ENCODE assay signal across 8 mouse cellular contexts in genomic region chr12:4843741-4844140, GRCm38 (mm10). TPM values are rescaled to one million over a fixed set of nuclear protein-coding genes. Genes with fewer than 3 reads are reported as not detected.
DNase-seq lines count a peak whose midpoint lies in the region; ATAC-seq and TF ChIP-seq lines count a peak whose summit lies in the region.

No protein-coding gene starts in this region.

- under 1% methylated on average over 12 of the region's 12 CpGs for WGBS in heart, embryonic 16.5 days
- WGBS in stomach, embryonic 16.5 days: under 1% methylated on average over 12 of the region's 12 CpGs

- H3K36me3 ChIP-seq in ES-E14 (ENCODE audit: control insufficient read depth, insufficient read depth, low read length, poor library complexity, severe bottlenecking): peaks cover 2% of the 10 kb centered on the region; the same call in 1 of the 2 replicates
- H3K36me3 ChIP-seq in heart, embryonic 16.5 days (ENCODE audit: control insufficient read depth, insufficient read depth): no peaks in the 10 kb centered on the region
- no peaks in the 10 kb centered on the region for H3K36me3 ChIP-seq in stomach, embryonic 16.5 days (ENCODE audit: control insufficient read depth, insufficient read depth, low read length)

- peak overlapping the region; percentile 86 for H3K9ac ChIP-seq in ES-E14 (ENCODE audit: insufficient read depth, low read depth, low read length, poor library complexity, severe bottlenecking)
- peak overlapping the region; percentile 84 for H3K9ac ChIP-seq in heart, embryonic 16.5 days (ENCODE audit: low read length)
- peak overlapping the region; percentile 67 for H3K9ac ChIP-seq in stomach, embryonic 16.5 days (ENCODE audit: low read length)

- H3K9me3 ChIP-seq in ES-E14 (ENCODE audit: control insufficient read depth, insufficient read depth, low read depth, low read length): no peaks in the 10 kb centered on the region
- no peaks in the 10 kb centered on the region for H3K9me3 ChIP-seq in heart, embryonic 16.5 days (replicated peaks; ENCODE audit: control insufficient read depth, low read length)
- H3K9me3 ChIP-seq in stomach, embryonic 16.5 days (replicated peaks; ENCODE audit: control insufficient read depth, low read length): no peaks in the 10 kb centered on the region

- no peak overlapping the region for H3K27ac ChIP-seq in ES-E14 (ENCODE audit: insufficient read depth, low read depth, low read length, poor library complexity, severe bottlenecking)
- peak overlapping the region; percentile 89 for H3K27ac ChIP-seq in heart, embryonic 16.5 days (ENCODE audit: low read length)
- H3K27ac ChIP-seq in stomach, embryonic 16.5 days (ENCODE audit: low read length): no peak overlapping the region

- DNase-seq in A20 (ENCODE audit: low read depth, low spot score) (peak; percentile 84), ES-E14 (ENCODE audit: low read depth, low spot score) (no peak)
- DNase-seq in embryo, embryonic 10 days (ENCODE audit: low spot score): peak; percentile 76
- DNase-seq in kidney, postnatal 4 days: peak; percentile 50 to 68
- no peak for DNase-seq in frontal cortex, postnatal 25 days (ENCODE audit: low spot score in 2 of 2)

- H3K4me3 ChIP-seq in ES-E14 (ENCODE audit: insufficient read depth in 1 of 2, low read depth in 1 of 2, low read length in 2 of 2, poor library complexity in 1 of 2, severe bottlenecking in 1 of 2): peak overlapping the region; percentile 93 to 97
- peak overlapping the region; percentile 91 for H3K4me3 ChIP-seq in heart, embryonic 16.5 days (ENCODE audit: low read length)
- H3K4me3 ChIP-seq in stomach, embryonic 16.5 days (replicated peaks; ENCODE audit: low read length): peak overlapping the region; percentile 67

- peak; percentile 59 for ATAC-seq in heart, embryonic 16.5 days (replicated peaks; ENCODE audit: extremely low read depth, insufficient read depth, low FRiP score)
- peak; percentile 32; the same call in 1 of the 2 replicates for ATAC-seq in megakaryocyte-erythroid progenitor cell, adult 5-6 weeks (replicated peaks; ENCODE audit: low FRiP score, low TSS enrichment, poor library complexity, severe bottlenecking)
- peak; percentile 66; the same call in 1 of the 2 replicates for ATAC-seq in stomach, embryonic 16.5 days (ENCODE audit: insufficient read depth, low FRiP score)

- peak overlapping the region; percentile 88 for H3K4me2 ChIP-seq in heart, embryonic 16.5 days (ENCODE audit: low read depth, low read length)
- H3K4me2 ChIP-seq in stomach, embryonic 16.5 days (ENCODE audit: low read depth, low read length): peak overlapping the region; percentile 83

- in situ Hi-C loops in ES-E14 (cut with MboI; ENCODE audit: low sequenced_read_pairs in 2 of 2, unreplicated experiment in 2 of 2): no loop called here

- peaks cover 6% of the 10 kb centered on the region in 2 experiments; a peak in 2 of 4 replicates for H3K4me1 ChIP-seq in ES-E14 (ENCODE audit: control insufficient read depth in 2 of 2, insufficient read depth in 2 of 2, low read length in 2 of 2, poor library complexity in 1 of 2)
- H3K4me1 ChIP-seq in heart, embryonic 16.5 days (ENCODE audit: control insufficient read depth, insufficient read depth, low read length): peaks cover 16% of the 10 kb centered on the region
- H3K4me1 ChIP-seq in stomach, embryonic 16.5 days (ENCODE audit: control insufficient read depth, insufficient read depth, low read length): peaks cover 8% of the 10 kb centered on the region

- no peaks in the 10 kb centered on the region; the same call in 1 of the 2 replicates for H3K27me3 ChIP-seq in heart, embryonic 16.5 days (ENCODE audit: control insufficient read depth, insufficient read depth, low read length)
- H3K27me3 ChIP-seq in stomach, embryonic 16.5 days (ENCODE audit: control insufficient read depth, insufficient read depth, low read length): no peaks in the 10 kb centered on the region

TF ChIP-seq in ES-E14, 5 proteins besides CTCF, POLR2A, EP300 and RAD21:
- TF ChIP-seq ZNF384 (IDR thresholded peaks at IDR 0.05; ENCODE audit: low read depth, low read length) (no peak), MAFK (IDR thresholded peaks at IDR 0.05; ENCODE audit: insufficient read depth, low read depth, low read length) (no peak), CHD2 (IDR thresholded peaks at IDR 0.05; ENCODE audit: low read depth, low read length) (no peak)

RNA-seq across cellular contexts. Expression of gene Wdcp, which starts 0.6 kb away (rescaled TPM):
- total RNA-seq in ES-E14 (2012; rRNA removed): 17.1 and 19.5 TPM in 2 replicates
- 14.1 and 15.0 TPM in 2 replicates for polyA plus RNA-seq in heart, embryonic 16.5 days (2015; fragmentation: Nextera tagmentation; extraction: Ambion mirVana)
- total RNA-seq in megakaryocyte-erythroid progenitor cell, adult 5-6 weeks (2014; fragmentation: Nextera tagmentation): 20.3 and 27.5 TPM in 2 replicates
- 5.0 and 9.5 TPM in 2 replicates for total RNA-seq in megakaryocyte-erythroid progenitor cell, adult 5-6 weeks (2017)
- polyA plus RNA-seq in stomach, embryonic 16.5 days (2015; fragmentation: Nextera tagmentation; extraction: Ambion mirVana): 11.7 and 14.4 TPM in 2 replicates

RNA-seq across cellular contexts. Expression of gene Fkbp1b, which starts 2.4 kb away (rescaled TPM):
- total RNA-seq in ES-E14 (2012; rRNA removed): 4.1 and 5.7 TPM in 2 replicates
- polyA plus RNA-seq in heart, embryonic 16.5 days (2015; fragmentation: Nextera tagmentation; extraction: Ambion mirVana): 8.7 and 13.2 TPM in 2 replicates
- total RNA-seq in megakaryocyte-erythroid progenitor cell, adult 5-6 weeks (2014; fragmentation: Nextera tagmentation): not detected in 2 replicates
- 1.6 and 12.2 TPM in 2 replicates for total RNA-seq in megakaryocyte-erythroid progenitor cell, adult 5-6 weeks (2017)
- polyA plus RNA-seq in stomach, embryonic 16.5 days (2015; fragmentation: Nextera tagmentation; extraction: Ambion mirVana): 7.1 and 7.5 TPM in 2 replicates

RNA-seq across cellular contexts. Expression of gene Sf3b6, which starts 26.4 kb away (rescaled TPM):
- 79.9 and 119 TPM in 2 replicates for total RNA-seq in ES-E14 (2012; rRNA removed)
- 95.7 and 147 TPM in 2 replicates for polyA plus RNA-seq in heart, embryonic 16.5 days (2015; fragmentation: Nextera tagmentation; extraction: Ambion mirVana)
- 172 and 266 TPM in 2 replicates for total RNA-seq in megakaryocyte-erythroid progenitor cell, adult 5-6 weeks (2014; fragmentation: Nextera tagmentation)
- 189 and 198 TPM in 2 replicates for total RNA-seq in megakaryocyte-erythroid progenitor cell, adult 5-6 weeks (2017)
- polyA plus RNA-seq in stomach, embryonic 16.5 days (2015; fragmentation: Nextera tagmentation; extraction: Ambion mirVana): 187 and 190 TPM in 2 replicates

RNA-seq across cellular contexts. Expression of gene Mfsd2b, which starts 30.4 kb away (rescaled TPM):
- 2.4 and 3.2 TPM in 2 replicates for total RNA-seq in ES-E14 (2012; rRNA removed)
- polyA plus RNA-seq in heart, embryonic 16.5 days (2015; fragmentation: Nextera tagmentation; extraction: Ambion mirVana): 0.76 and 1.1 TPM in 2 replicates
- 225 and 274 TPM in 2 replicates for total RNA-seq in megakaryocyte-erythroid progenitor cell, adult 5-6 weeks (2014; fragmentation: Nextera tagmentation)
- total RNA-seq in megakaryocyte-erythroid progenitor cell, adult 5-6 weeks (2017): 116 and 136 TPM in 2 replicates
- polyA plus RNA-seq in stomach, embryonic 16.5 days (2015; fragmentation: Nextera tagmentation; extraction: Ambion mirVana): 3.3 and 3.4 TPM in 2 replicates

Comparison
In these comparisons a context has a peak if more than half of its experiments do, and no peak if none do; other contexts are left out.
1. DNase-seq: peak in A20 (single experiment), embryo, embryonic 10 days (single experiment) and kidney, postnatal 4 days (2 of 2); none in ES-E14 (single experiment) and frontal cortex, postnatal 25 days (0 of 2).
2. Peak in every context shown above with its lines, with median percentiles within 50 percentile points of each other: H3K4me3 ChIP-seq, H3K9ac ChIP-seq and ATAC-seq.